Mouse (Mus musculus): ENCODE data around the gene Ermp1.

Gene Ermp1

DNA sequence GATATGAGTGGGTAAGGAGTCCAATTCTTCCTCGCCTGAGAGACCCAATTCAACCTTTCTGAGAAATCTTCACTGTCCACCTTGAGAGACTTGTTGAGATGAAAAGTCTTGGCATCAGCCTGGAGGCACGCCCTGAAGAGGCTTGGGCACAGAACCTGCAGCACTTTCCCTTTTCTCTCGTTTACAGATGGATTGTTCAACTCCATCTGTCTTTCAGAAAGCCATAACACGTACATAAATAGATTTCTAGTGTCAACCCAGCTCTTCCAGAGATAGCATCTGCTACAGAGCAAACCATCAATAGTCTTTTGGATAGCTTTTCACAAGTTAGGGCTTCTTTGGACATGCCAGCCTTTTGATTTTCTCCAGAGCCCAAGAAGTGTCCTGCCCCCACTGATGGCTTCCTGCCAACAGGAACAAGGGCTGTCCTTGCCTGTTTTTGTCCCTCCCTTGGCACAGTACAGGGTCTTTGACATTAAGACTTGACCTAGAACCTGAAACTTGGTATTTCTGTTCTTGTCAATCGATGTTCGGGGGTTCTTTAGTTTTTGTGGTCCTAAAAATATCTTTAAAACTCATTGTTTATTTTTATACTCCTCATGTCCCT, 13.9 kb upstream of the Ermp1 start:
- in situ Hi-C loops (cut with MboI; ENCODE audit: low sequenced_read_pairs) = no loop called here

DNA sequence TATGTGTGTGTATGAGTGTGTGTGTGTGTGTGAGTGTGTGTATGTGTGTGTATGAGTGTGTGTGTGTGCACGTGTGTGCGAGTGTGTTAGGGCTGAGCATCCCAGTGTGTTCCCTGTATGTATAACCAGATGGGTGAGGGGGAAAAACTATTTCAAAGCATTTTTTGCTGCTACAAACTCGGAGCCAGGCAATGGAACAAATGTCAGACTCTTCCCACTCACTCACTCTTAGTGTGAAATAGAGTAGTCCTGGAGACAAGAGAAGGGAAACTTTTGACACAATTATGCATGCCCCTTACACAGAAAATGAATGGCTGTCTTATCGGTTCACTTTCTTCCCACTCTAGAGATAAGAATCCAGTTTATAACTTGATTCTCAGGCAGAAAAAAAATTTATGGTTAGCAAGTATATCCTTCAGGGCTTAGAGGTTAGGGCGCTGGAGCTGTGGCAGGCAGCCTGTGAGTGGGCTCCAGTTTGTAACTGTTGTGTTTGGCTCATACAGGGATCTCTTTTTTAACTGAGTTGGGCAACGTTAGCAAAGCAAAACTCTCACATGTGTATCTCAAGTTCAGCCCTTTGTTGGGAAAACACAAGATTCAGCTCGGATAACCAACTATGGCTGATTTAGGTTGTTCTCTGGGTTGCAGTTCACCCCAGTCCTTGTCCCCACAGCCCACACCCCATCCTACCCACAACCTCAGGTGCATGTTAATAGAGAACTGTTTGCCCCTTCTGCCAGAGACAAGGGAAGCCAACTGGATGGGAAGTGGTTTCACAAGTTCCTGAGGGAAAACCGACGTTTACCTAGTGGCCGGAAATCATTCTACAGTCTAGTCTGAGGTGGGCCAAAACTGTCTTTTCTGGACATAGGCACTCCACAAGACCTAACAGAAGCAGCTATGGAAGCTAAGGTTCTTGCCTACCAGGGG, 12.9 kb upstream of the Ermp1 start:
- in situ Hi-C loops (cut with MboI; ENCODE audit: low sequenced_read_pairs) = no loop called here

DNA sequence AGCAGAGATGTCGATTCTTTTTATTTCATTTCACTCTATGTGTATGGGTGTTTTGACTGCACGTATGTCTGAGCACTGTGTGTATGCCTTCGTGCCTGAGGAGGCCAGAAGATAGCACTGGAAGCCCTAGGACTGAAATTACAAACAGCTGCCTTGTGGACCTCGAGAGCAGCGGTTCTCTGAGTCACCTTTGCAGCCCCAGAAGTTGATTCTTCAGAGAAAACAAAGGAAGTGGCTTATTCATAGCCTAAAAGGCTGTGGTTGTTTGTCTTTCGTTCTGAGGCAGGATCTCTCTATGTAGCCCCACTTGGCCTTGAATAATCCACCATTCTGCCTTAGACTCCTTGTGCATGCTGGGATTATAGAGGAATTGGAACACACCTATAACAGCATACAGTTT, 11.5 kb upstream of the Ermp1 start:
- in situ Hi-C loops (cut with MboI; ENCODE audit: low sequenced_read_pairs) = no loop called here

DNA sequence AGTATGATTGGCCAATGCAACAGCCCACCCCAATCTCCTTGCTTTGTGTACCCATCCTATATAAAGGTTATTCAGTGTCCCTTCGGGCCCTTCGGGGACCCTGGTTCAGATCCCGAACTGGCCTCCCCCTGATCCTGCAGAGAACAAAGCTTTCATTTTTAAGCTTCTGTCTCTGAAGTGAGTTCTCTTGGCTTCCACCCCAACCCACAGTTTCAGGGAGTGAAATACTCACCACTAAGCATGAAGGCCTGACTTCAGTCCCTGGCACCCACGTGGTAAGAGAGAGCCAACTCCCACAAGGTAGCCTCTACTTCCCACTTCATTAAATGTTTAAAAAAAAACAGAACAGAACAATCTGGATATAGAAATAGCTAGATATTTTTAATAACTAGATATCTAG, 10.6 kb upstream of the Ermp1 start:
- in situ Hi-C loops (cut with MboI; ENCODE audit: low sequenced_read_pairs) = no loop called here

DNA sequence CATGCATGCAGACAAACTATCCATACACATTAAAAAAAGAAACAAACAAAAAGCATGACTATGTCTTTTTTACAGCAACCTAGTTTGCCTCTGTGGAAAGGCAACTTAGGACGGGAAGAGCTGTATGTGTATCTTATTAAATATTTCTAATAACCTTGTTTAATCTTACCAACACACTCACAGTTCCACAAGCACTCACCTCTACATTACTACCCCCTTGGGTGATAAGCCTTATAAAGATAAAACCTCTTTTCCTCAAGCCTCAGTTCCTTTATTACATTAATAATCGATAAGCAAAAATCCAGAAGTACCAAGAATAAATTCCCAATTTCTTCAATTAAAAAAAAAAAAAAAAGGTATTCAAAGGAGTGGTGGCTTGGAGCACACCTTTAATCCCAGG, 9.3 kb upstream of the Ermp1 start:
- in situ Hi-C loops (cut with MboI; ENCODE audit: low sequenced_read_pairs) = no loop called here

DNA sequence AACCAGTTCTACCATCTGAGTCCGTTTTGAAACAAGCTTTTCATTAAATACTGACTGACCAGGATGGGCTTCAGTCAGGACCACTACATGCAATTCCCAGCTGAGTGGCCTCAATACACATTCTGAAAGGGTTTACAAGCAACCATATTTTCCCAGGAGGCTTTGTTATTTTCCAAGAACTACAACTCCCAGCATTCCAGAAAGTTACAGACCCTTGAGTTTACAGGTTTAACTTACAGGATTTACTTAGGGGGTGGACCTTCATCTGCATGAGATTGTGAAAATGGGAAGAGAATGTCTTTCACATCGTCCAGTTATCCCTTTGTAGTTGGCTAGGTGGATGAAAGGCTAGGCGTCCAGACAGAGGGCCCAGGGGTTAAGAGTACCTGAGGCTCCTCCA, 8.8 kb upstream of the Ermp1 start:
- in situ Hi-C loops (cut with MboI; ENCODE audit: low sequenced_read_pairs) = no loop called here

DNA sequence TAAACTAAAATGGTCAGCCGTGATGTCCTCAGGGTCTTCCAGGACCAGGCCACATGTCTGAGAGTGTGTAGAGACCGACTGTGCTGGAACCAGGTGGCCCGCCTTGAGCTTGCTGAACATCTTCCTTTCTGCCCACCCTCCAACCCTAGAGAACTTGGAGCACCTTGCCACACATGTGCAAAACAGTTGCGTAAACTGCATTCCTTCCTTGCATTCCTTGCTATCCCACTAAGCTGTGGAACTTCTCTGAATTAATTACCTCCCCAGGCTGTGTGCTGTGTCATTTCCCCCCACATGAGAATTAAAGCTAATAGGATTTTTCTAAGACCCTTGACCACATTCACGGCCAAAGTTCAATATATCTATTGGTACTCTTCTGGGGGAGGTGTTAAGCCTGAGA, 8.4 kb upstream of the Ermp1 start:
- in situ Hi-C loops (cut with MboI; ENCODE audit: low sequenced_read_pairs) = no loop called here

DNA sequence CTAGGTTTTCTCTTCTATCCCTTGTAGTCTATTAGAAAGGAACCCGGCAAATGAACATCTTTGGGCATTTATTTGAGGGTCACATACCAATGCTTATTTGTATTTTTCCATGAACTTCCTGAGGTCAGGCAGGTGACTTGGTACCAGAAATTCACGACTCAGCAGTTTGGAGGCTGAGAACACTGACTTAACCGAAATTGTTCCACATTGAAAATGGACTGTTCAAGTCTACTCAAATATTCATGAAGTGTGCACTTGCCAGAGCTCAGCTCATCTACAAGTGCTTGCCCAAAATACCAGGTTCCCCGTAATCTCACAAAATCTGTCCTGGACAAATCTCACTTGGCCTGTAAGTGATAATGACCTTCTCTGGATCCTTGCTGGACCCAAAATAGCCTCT, 7.8 kb upstream of the Ermp1 start:
- in situ Hi-C loops (cut with MboI; ENCODE audit: low sequenced_read_pairs) = no loop called here

DNA sequence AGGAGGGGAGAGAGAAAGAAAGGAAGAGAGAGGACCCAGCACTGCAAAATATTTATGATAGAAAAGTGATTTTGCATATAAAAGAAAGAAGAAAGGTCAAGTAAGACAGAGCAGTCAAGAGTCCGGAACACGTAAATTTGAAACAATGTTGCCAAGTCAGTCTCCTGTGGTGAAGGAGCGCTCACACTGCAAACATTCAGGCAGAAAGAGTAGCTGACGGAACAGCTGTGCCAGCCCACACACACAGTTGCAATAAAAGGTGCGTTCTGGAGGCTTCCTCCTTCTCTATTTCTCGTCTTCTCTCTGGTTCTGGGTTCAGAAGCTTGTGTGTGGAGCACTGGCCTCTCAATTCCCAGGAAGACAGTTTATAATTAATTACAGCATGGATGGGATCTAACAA, 6.9 kb upstream of the Ermp1 start:
- in situ Hi-C loops (cut with MboI; ENCODE audit: low sequenced_read_pairs) = no loop called here

DNA sequence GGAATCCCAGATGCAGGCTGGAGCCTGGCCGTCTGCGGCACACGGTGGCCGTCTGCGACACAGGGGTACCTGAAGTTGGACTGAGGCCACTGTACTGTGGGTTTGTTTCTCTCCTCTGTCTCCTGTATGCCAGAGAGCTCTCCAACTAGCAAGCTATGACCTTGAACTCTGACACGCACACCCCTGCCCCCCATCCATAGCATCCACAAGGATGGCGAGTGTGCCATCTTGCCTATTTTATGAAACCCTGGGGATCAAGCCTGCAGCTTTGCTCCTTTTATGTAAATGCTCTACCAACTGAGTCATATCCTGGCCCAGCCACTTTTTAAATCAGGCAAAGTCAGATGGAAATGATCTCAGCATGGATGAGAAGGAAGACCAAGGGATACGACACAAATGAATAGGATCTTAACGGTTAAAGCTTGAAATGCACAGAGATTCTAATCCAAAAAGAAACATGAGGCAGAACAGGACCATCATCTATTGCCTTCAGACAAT, 5.6 kb upstream of the Ermp1 start:
- in situ Hi-C loops (cut with MboI; ENCODE audit: low sequenced_read_pairs) = no loop called here

DNA sequence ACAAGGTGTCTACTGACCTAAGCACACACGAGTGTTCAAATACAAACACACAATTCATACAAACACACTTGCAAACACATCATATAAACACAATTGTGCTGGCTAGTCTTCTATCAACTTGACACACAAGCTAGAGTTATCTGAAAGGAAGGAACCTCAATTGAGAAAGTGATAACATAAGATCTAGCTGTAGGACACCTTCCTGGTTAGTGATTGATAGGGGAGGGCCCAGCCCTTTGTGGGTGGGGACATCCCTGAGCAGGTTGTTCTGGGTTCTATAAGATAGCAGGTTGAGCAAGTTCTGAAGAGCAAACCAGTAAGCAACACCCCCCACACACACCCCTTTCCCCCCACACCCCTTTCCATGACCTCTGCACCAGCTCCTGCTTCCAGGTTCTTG, 1.5 kb upstream of the Ermp1 start:
- in situ Hi-C loops (cut with MboI; ENCODE audit: low sequenced_read_pairs) = no loop called here

DNA sequence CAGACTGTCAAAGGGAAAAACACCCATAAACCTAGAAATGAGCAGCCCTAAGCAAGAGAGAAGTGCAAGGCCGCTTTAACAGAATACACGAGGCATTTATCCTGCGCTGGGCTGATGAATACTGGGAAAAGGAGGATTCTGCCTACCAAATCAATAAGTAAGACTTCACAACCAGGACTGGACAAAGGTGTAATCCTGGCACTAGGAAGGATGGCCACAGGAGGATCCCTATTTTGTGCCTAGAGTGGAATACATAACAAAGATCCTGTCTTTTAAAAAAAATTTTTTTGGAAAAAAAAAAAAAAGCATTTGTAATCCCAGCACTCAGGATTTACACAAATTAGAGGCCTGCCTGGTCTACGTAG, 317 bp upstream of the Ermp1 start:
- in situ Hi-C loops (cut with MboI; ENCODE audit: low sequenced_read_pairs) = no loop called here

DNA sequence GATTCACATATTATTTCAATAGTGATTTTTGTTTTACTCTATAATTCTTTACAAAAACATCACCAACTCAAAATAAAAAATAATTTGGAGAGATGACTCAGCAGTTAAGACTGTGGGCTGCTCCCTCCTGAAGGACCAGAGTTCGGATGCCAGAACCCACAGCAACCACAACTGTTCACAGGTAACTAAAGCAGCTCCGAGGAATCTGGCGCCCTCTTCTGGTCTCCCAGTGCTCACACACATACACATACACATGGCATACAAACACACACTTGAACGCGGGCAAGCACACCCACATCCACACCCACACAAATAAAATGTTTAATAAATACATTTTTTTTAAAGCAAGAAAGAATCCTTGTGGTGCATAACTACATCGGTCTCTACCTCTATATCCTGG, 3.5 kb downstream of the Ermp1 start:
- in situ Hi-C loops (cut with MboI; ENCODE audit: low sequenced_read_pairs) = no loop called here

DNA sequence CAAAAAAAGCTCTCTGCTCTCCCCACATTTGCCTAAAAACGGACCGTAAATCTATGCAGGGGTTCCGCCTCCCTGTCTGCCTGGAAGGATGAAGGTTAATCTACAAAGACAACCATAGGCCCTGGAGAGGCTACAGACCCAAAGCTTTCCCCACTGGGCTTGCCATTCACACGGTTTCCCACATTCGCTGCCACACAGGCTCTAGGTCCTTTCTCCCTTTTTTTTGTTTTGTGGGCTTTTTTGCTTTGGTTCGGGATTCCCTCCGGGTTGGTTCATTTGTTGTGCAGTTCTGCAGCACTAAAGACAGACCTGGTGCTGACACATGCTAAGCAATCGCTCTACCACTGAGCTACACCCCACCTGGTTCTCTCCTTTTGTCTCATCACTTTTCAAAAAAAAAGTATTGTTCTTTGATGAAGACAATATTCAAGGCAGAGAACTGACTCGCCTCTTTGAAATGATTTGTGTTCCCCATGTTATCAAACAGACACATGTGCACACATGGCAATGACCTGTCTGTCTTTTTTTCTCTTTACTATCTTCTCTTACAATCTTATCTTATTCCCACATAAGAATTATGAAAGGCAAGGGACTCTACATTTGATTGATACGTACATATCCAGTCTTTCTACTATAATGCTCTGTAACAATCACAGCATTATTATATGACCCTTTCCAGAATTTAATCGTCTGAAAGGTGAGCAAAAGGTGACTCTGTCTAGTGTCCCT, 4.9 kb downstream of the Ermp1 start:
- in situ Hi-C loops (cut with MboI; ENCODE audit: low sequenced_read_pairs) = no loop called here

DNA sequence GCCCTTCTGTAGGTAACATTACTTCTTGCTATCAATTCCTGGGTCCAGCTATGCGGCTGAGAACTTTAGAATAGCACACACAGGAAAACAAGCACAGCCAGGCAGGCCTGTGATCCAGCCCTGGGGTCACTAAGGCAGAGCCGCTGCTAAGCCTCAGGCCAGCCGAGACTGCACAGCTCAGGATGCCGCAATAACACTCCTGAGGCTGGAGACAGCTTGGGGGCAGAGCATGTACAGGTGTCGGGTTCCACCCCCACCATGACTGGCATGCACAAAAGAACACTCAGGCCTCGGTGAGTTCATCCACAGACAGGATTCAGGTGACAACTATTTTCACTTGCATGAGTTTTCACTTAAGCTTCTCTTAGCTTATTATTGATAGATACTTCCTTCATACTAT, 6.0 kb downstream of the Ermp1 start:
- in situ Hi-C loops (cut with MboI; ENCODE audit: low sequenced_read_pairs) = no loop called here

DNA sequence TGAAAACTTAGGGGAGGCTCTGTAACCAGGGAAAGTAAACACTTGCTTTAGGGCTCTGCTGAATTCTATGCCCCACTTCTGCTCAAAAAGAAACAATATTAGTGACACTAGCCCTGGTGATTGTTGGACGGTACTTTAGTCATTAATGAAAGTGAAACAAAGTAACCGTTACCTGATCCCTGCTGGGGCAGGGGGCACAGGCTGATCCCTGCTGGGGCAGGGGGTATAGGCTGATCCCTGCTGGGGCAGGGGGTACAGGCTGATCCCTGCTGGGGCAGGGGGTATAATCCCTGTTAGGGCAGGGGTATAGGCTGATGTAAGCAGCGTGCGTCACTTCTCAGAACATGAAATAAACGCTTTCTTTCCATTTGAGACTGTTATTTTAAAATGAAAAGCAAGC, 6.7 kb downstream of the Ermp1 start:
- in situ Hi-C loops (cut with MboI; ENCODE audit: low sequenced_read_pairs) = no loop called here

DNA sequence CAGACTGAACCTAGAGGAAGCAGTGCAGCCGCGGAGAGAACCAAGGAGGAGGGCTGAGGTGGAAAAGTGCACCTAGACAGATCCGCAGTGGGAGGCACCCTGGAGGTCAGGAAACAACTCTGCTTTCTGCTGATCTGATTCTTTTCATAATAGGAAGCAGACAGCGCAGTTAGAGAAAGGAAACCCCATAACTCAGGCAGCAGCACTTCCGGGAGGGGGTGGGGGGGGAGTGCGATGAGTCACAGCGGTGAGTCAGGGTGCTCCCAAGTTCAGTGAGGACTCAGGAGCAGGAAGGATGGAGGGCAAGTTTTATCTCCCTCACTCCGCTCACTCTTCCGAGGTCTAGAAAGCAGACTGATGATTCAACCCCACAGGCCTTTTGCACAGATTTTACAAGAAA, 7.2 kb downstream of the Ermp1 start:
- in situ Hi-C loops (cut with MboI; ENCODE audit: low sequenced_read_pairs) = no loop called here

DNA sequence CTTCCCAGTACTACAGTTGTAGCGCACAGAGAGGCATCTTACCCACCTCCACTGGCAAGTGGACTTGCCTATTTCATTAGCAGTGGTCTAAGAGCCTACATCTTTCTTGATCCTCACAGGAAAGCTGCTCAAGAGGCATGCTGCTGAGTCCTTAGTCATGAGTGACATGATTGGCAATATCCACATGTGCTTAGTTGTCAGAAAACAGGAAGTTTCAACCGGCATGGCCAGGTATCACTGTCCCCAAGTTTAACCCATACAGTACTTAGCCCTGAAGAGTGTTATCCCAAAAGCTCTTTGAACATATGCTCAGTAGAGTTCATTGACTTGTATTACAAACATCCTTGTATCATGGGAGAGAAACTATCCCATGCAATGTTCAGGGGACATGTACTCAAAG, 36.1 kb downstream of the Ermp1 start:
- in situ Hi-C loops (cut with MboI; ENCODE audit: low sequenced_read_pairs) = no loop called here

DNA sequence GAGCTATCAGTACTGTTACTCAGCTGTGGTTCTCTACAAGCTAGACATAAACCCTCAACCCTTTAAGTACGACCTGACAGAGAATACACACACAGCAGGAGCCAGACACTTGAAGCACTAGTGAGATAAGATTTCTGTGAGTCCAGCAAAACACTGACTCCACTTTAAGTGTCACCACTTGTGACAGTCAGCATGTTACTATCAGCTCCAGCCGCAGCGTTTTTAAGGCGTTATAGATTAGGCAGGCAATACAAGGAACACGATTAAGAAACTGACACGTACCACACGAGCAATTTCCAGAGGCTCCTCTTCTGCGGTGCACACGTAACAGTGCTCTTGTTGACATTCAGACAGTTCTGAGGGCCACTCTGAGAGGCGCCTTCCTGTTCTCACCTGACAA, 37.3 kb downstream of the Ermp1 start:
- in situ Hi-C loops (cut with MboI; ENCODE audit: low sequenced_read_pairs) = no loop called here

DNA sequence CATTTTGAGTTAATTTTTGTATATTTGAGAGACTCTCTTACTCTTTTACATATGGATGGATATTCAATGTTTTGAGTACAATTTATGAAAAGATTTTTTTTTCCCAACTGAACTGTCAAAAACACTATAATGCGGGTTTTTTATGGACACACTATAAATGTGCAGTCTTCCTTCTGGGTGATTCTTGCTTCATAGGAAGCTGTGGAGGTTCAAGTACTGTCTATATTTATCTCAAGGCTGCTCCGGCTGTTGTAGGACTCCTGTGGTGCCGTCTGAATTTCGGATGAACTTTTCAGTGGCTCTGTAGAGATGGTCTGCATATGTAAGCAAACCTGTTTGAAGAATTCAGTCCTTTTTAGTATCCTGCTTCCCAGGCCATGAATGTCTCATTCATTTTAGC, 40.0 kb downstream of the Ermp1 start:
- in situ Hi-C loops (cut with MboI; ENCODE audit: low sequenced_read_pairs) = no loop called here

DNA sequence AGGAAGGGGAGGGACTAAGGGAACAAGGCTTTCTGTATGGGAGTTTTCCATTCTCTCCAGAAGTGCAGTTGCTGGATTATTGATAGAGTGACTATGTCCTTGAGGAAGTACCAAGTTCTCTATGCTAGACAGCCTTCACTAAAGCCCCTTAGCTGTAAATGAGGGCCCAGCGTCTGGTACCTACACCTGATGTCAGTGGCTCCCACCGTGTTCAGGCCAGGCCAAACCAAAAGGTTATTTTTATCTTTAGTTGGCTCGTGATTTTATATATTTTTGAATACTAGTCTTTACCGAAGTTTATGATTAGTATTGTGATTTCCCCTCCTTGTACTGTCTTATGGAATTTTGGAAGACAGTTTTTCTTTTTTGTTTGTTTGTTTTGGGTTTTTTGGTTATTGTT, 40.7 kb downstream of the Ermp1 start:
- in situ Hi-C loops (cut with MboI; ENCODE audit: low sequenced_read_pairs) = no loop called here

DNA sequence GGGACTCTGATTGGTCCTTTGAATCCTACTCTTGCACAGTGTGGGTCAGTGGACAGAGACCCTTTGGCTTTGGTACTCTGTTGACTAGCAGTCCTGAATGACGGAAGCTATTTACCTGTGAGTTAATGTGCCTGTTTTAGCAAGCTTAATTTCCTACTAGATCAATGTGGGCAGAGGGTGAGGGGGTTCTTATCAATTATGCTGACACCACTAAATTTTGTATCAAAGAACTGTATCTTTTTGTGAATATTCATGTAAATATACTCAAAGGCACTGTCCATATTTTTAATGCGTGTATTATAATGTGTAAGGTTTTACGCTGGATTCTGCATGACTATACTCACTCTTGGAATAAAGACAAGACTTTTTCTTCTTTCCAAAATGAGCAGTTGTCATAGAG, 43.6 kb downstream of the Ermp1 start:
- in situ Hi-C loops (cut with MboI; ENCODE audit: low sequenced_read_pairs) = no loop called here
